In genomic region chr6:145435156-145435555, GRCm38 (mm10) we compare ENCODE assay signal across 24 mouse cellular contexts.
DNase-seq lines count a peak whose midpoint lies in the region; ATAC-seq lines count a peak whose summit lies in the region.
"Had no signal": no experiment of that assay in that cellular context is flagged by ENCODE, and none has a peak within 500 bp of the region (broad histone marks: within the 10 kb centered on the region; RNA-seq: fewer than 3 reads in every experiment).

No protein-coding gene starts in this region.

- H3K27ac ChIP-seq in heart, embryonic 10.5 days, result 0 out of 2 replicates have a peak overlapping the region, but pooled peaks have one; percentile 6
- peak overlapping the region; percentile 7; the same call in 1 of the 2 replicates for H3K27ac ChIP-seq in heart, embryonic 16.5 days (ENCODE audit: low read length)
- H3K27ac ChIP-seq: hindbrain, embryonic 14.5 days; limb, embryonic 15.5 days; liver, embryonic 14.5 days; lung, embryonic 15.5 days; neural tube, embryonic 12.5 days had no signal

- H3K4me2 ChIP-seq in heart, embryonic 16.5 days (ENCODE audit: low read depth, low read length), result no peak overlapping the region
- H3K4me2 ChIP-seq: hindbrain, embryonic 14.5 days; limb, embryonic 15.5 days; lung, embryonic 15.5 days; neural tube, embryonic 12.5 days had no signal

- no peak for ATAC-seq in heart, embryonic 16.5 days (replicated peaks; ENCODE audit: extremely low read depth, insufficient read depth, low FRiP score)
- ATAC-seq: forebrain, embryonic 14.5 days; inflammation-experienced regulatory T-cells, adult 6 months had no signal

- H3K27me3 ChIP-seq in heart, embryonic 10.5 days (ENCODE audit: insufficient read depth, poor library complexity, severe bottlenecking), result no peaks in the 10 kb centered on the region
- no peaks in the 10 kb centered on the region for H3K27me3 ChIP-seq in heart, embryonic 16.5 days (ENCODE audit: control insufficient read depth, insufficient read depth, low read length)
- H3K27me3 ChIP-seq: limb, embryonic 15.5 days; lung, embryonic 15.5 days; neural tube, embryonic 12.5 days had no signal

- no peaks in the 10 kb centered on the region for H3K9me3 ChIP-seq in heart, embryonic 10.5 days
- H3K9me3 ChIP-seq in heart, embryonic 16.5 days (replicated peaks; ENCODE audit: control insufficient read depth, low read length), result no peaks in the 10 kb centered on the region
- H3K9me3 ChIP-seq: limb, embryonic 15.5 days; lung, embryonic 15.5 days; neural tube, embryonic 12.5 days had no signal

- 81% methylated on average over 1 of the region's 1 CpGs for WGBS in heart, embryonic 10.5 days
- 49% methylated on average over 1 of the region's 1 CpGs for WGBS in heart, embryonic 16.5 days

- no peak for DNase-seq in heart, embryonic 10.5 days (ENCODE audit: low spot score)
- DNase-seq in heart, postnatal 4 days, result no peak
- no peak for DNase-seq in heart, postnatal 25 days (ENCODE audit: low spot score)
- DNase-seq in R1 (ENCODE audit: low read depth, low spot score) (peak; percentile 44), adipocyte (ENCODE audit: low spot score) (peak; percentile 69)
- DNase-seq in urinary bladder, adult 18-20 months (ENCODE audit: low spot score in 2 of 2), result no peak
- DNase-seq: cerebellum, adult 8-10 months; cerebellum, postnatal 36 days; embryo, embryonic 11 days; kidney, adult 18-20 months; kidney, postnatal 10 days; left cerebral cortex, postnatal 4 days; midbrain, embryonic 14.5 days; right cerebral cortex, postnatal 14 days; spleen, adult 18-20 months; thymus, postnatal 14 days had no signal

- H3K9ac ChIP-seq in heart, embryonic 16.5 days (ENCODE audit: low read length), result no peak overlapping the region
- H3K9ac ChIP-seq: hindbrain, embryonic 14.5 days; limb, embryonic 15.5 days; liver, embryonic 14.5 days; lung, embryonic 15.5 days; neural tube, embryonic 12.5 days had no signal

- peaks cover 30% of the 10 kb centered on the region for H3K4me1 ChIP-seq in heart, embryonic 10.5 days
- peaks cover 18% of the 10 kb centered on the region for H3K4me1 ChIP-seq in heart, embryonic 16.5 days (ENCODE audit: control insufficient read depth, insufficient read depth, low read length)
- H3K4me1 ChIP-seq: neural tube, embryonic 12.5 days had no signal

- H3K36me3 ChIP-seq in heart, embryonic 10.5 days, result no peaks in the 10 kb centered on the region
- no peaks in the 10 kb centered on the region for H3K36me3 ChIP-seq in heart, embryonic 16.5 days (ENCODE audit: control insufficient read depth, insufficient read depth)
- H3K36me3 ChIP-seq: limb, embryonic 15.5 days; lung, embryonic 15.5 days; neural tube, embryonic 12.5 days had no signal

- H3K4me3 ChIP-seq in heart, embryonic 10.5 days, result no peak overlapping the region
- H3K4me3 ChIP-seq in heart, embryonic 16.5 days (ENCODE audit: low read length), result no peak overlapping the region
- H3K4me3 ChIP-seq: limb, embryonic 15.5 days; lung, embryonic 15.5 days; neural tube, embryonic 12.5 days had no signal

- intact Hi-C loops in heart, postnatal 25 days (cut with DNase I), result no loop called here

Comparison
In these comparisons a context has a peak if more than half of its experiments do, and no peak if none do; other contexts are left out.
1. DNase-seq: peak in R1 (single experiment) and adipocyte (single experiment); none in heart, embryonic 10.5 days (single experiment), heart, postnatal 4 days (single experiment), heart, postnatal 25 days (single experiment) and urinary bladder, adult 18-20 months (0 of 2).